Mouse (Mus musculus): ENCODE measurements around the gene Cbx1.

DNA sequence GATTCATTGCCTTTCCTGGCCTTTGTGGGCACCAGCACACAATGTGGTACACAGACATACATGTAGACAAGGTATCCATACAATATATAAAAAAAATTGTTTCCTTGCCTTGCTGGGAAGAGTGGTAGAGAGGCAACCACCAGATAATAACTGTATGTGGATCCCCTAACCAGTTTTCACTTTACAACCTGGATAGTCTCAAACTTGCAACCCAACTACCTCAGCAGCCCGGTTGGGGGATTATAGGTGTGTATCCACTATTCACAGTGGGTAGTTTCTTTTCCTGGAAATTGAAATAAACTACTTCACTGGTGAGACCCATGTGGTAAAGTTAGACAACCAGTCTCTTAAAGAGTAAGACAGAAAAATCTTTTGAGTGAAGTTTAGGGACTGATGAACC is 27.6 kb downstream of the Cbx1 start:
- TF ChIP-seq POLR2A (IDR thresholded peaks at IDR 0.05; ENCODE audit: control insufficient read depth in 1 of 2, insufficient read depth in 1 of 2, low read depth in 1 of 2, low read length in 2 of 2, poor library complexity in 1 of 2) (no peak; a peak in 1 of 4 replicates), MAX (IDR thresholded peaks at IDR 0.05; ENCODE audit: low read length) (no peak), MYC (IDR thresholded peaks at IDR 0.05; ENCODE audit: low read depth, low read length) (no peak), CTCF (IDR thresholded peaks at IDR 0.05 in 2 of 3, conservative IDR thresholded peaks at IDR 0.05 in 1 of 3; ENCODE audit: control insufficient read depth in 1 of 3, insufficient read depth in 1 of 3, low read depth in 2 of 3, low read length in 3 of 3, poor library complexity in 1 of 3, severe bottlenecking in 1 of 3) (no peak), MYB (IDR thresholded peaks at IDR 0.05; ENCODE audit: low read depth, low read length) (no peak), USF1 (IDR thresholded peaks at IDR 0.05; ENCODE audit: low read depth, low read length) (no peak), E2F4 (IDR thresholded peaks at IDR 0.05; ENCODE audit: borderline replicate concordance, low read depth, low read length) (no peak), EP300 (IDR thresholded peaks at IDR 0.05; ENCODE audit: low read depth in 1 of 2, low read length in 2 of 2) (no peak)

All from MEL (cell line).